Mouse (Mus musculus) limb, embryonic 10.5 days (tissue): ENCODE data around the gene Usp54. TPM values are rescaled to one million over a fixed set of nuclear protein-coding genes. Genes with fewer than 3 reads are reported as not detected.

Experiments
- DNase-seq: peaks from one replicate; pipeline ENCODE4 v3.0.0-alpha.2; 2017; ENCODE audit warnings: low spot score
- H3K27ac ChIP-seq: fragments of 300-500 bp; sonication (generic); 2 replicates; pipeline ENCODE4 v1.5.1; 2016; ENCODE audit warnings: mild to moderate bottlenecking
- H3K27me3 ChIP-seq: fragments of 300-500 bp; sonication (generic); 2 replicates; pipeline ENCODE4 v1.6.1; 2016; ENCODE audit warnings: low read depth, mild to moderate bottlenecking; ENCODE audit not compliant: poor library complexity, severe bottlenecking
- H3K36me3 ChIP-seq: fragments of 300-500 bp; sonication (generic); 2 replicates; pipeline ENCODE4 v1.6.1; 2016; ENCODE audit warnings: mild to moderate bottlenecking, moderate library complexity
- H3K4me1 ChIP-seq: fragments of 300-500 bp; sonication (generic); 2 replicates; pipeline ENCODE4 v1.6.1; 2016
- H3K4me3 ChIP-seq: fragments of 300-500 bp; sonication (generic); 2 replicates; pipeline ENCODE4 v1.5.1; 2016; ENCODE audit warnings: mild to moderate bottlenecking, moderate library complexity
- H3K9me3 ChIP-seq: fragments of 300-500 bp; sonication (generic); replicated peaks from 2 replicates; pipeline ENCODE4 v1.6.1; 2016; ENCODE audit warnings: mild to moderate bottlenecking
- WGBS: fragments of 180-500 bp; shearing (Covaris S2); methylation state at CpG from one replicate; pipeline ENCODE4 v1.1.7; 2016; 5-methylcytosine and 5-hydroxymethylcytosine counted together
- polyA plus RNA-seq: library from polyadenylated mRNA; unstranded; fragments of >200 nt; fragmentation: Nextera tagmentation; extraction: Ambion mirVana; gene quantifications from 2 replicates; pipeline ENCODE4 v1.2.1, GENCODE M21; 2016

Gene Usp54
- polyA plus RNA-seq, 1 experiment from 2014 or later: 16.6 TPM

DNA sequence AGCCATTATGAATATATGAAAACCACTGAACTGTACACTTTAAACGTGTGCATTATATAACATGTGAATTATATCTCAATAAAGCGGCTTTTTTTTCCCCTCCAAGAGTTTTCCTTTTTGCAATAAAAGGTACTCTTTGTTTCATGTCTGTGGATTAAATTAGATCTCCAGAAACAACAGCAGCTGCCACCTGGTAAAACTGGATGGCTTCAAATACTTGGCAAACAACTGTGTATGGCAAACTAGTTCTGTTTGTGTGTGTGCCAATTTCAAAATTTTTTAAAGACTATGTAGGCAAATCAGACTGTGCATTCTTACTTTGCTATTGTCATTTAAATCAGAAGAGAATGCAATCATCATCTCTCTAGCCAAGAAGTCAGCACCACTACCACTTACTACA, 19.0 kb downstream of the Usp54 start:
- no peak for DNase-seq
- Histone ChIP-seq H3K27ac (no peak overlapping the region), H3K27me3 (no peaks in the 10 kb centered on the region), H3K9me3 (no peaks in the 10 kb centered on the region), H3K36me3 (peaks cover 15% of the 10 kb centered on the region; the same call in 1 of the 2 replicates), H3K4me3 (no peak overlapping the region), H3K4me1 (peaks cover 3% of the 10 kb centered on the region)
- WGBS: 92% methylated on average over 2 of the region's 2 CpGs

DNA sequence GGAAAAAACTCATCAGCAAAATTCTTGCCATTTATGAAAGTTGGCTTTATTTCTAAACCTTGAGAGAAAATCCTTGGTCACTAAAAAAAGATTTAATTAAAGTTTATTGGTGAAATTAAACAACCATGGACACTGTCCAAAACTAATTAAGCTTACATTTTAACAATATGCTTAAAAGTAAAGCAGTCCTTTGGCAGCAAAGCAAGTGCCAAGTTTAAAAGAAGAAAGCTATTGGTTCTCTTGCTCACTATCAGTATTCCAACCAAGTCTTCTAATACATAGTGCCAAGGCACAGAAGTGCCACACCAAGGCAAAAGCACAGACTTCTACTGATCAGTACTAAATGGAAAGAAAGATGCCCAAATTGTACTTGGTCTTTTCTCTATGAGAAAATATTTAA, 21.7 kb downstream of the Usp54 start:
- Histone ChIP-seq H3K4me1 (no peaks in the 10 kb centered on the region), H3K4me3 (no peak overlapping the region), H3K27ac (no peak overlapping the region), H3K27me3 (no peaks in the 10 kb centered on the region), H3K36me3 (peaks cover 15% of the 10 kb centered on the region; the same call in 1 of the 2 replicates), H3K9me3 (no peaks in the 10 kb centered on the region)
- no peak for DNase-seq

DNA sequence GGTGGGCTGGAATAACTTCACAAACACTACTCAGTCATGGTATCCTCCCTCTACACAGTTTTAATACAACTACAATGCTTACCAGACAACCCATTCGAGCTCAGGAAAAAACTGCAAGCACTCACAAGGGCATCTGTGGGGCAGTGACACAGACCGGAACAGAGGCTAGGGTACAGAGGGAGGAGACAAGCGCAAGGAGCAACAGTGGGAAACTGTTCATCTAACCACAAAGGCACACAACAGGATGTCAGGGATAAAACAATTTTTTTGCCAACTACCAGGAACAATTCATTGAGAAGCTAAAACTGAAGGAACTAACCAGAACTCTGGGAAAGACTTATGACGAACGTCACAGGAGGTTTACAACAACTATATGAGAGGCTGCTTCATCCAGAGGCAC, 22.7 kb downstream of the Usp54 start:
- Histone ChIP-seq H3K9me3 (no peaks in the 10 kb centered on the region), H3K27me3 (no peaks in the 10 kb centered on the region), H3K36me3 (peaks cover 13% of the 10 kb centered on the region; the same call in 1 of the 2 replicates), H3K27ac (no peak overlapping the region), H3K4me3 (no peak overlapping the region), H3K4me1 (no peaks in the 10 kb centered on the region)
- 95% methylated on average over 5 of the region's 5 CpGs for WGBS
- no peak for DNase-seq

DNA sequence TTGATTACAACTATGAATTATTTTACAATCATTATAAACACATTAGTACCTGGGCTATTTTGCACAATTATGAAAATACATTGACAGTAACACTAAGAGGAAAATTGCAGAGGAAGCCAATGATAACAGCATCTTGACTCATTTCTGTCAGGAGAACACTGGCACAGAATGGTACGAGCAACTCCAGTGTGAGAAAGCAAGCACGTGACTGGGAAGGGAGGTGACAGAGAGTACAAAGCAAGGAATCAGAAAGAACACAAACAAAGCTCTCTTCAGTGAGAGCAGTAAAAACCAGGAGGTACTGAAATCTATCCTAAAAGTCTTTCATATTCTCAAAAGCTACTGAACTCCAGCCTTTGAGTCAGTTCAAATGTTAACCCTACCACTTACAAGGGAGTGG, 24.4 kb downstream of the Usp54 start:
- WGBS: 47% methylated on average over 2 of the region's 2 CpGs
- no peak for DNase-seq
- Histone ChIP-seq H3K4me3 (no peak overlapping the region), H3K9me3 (no peaks in the 10 kb centered on the region), H3K36me3 (peaks cover 13% of the 10 kb centered on the region; the same call in 1 of the 2 replicates), H3K27ac (no peak overlapping the region), H3K27me3 (no peaks in the 10 kb centered on the region), H3K4me1 (no peaks in the 10 kb centered on the region)

DNA sequence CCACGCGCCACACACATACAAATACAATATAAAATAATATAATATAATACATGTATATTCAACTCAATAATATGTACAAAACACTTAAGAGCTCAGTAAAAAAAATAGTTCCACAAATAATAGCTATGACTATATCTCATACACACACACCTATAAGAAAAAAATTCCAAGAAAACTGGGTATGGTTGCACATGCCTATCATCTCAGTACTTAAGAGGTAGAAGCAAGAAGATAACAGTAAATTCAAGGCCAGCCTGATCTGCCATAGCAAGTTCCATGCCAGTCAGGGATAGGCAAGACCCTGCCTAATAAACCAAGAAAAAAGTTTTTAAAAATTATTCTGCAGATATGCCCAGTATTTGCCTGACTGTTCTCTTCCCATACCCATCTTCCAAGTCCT, 25.8 kb downstream of the Usp54 start:
- H3K36me3 ChIP-seq: peaks cover under 1% of the 10 kb centered on the region; the same call in 1 of the 2 replicates
- H3K4me1 ChIP-seq: no peaks in the 10 kb centered on the region
- no peak overlapping the region for H3K27ac ChIP-seq
- no peaks in the 10 kb centered on the region for H3K9me3 ChIP-seq
- no peaks in the 10 kb centered on the region for H3K27me3 ChIP-seq
- DNase-seq: no peak
- WGBS: 96% methylated on average over 2 of the region's 2 CpGs
- H3K4me3 ChIP-seq: no peak overlapping the region

DNA sequence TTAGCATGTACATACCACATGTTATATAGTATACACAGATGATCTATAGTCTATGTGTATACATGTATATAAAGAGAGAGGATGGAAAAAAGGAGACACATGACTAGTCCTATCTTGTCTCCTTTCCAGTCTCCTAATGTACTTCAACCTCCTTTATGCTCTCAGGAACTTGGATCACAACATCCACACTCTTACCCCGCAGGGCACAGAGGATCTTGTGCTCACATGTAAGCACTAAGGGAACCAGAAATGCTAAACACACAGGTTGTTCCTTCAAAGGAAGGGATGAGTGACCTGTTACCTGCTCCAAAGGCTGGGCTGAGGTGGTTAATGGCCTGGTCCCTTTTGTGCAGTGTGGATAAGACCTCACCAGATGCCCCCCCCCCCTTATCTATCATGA, 28.0 kb downstream of the Usp54 start:
- H3K27ac ChIP-seq: no peak overlapping the region
- H3K4me1 ChIP-seq: no peaks in the 10 kb centered on the region
- WGBS: 92% methylated on average over 1 of the region's 1 CpGs
- H3K9me3 ChIP-seq: no peaks in the 10 kb centered on the region
- no peak for DNase-seq
- H3K27me3 ChIP-seq: no peaks in the 10 kb centered on the region
- H3K36me3 ChIP-seq: no peaks in the 10 kb centered on the region; the same call in 1 of the 2 replicates
- no peak overlapping the region for H3K4me3 ChIP-seq

DNA sequence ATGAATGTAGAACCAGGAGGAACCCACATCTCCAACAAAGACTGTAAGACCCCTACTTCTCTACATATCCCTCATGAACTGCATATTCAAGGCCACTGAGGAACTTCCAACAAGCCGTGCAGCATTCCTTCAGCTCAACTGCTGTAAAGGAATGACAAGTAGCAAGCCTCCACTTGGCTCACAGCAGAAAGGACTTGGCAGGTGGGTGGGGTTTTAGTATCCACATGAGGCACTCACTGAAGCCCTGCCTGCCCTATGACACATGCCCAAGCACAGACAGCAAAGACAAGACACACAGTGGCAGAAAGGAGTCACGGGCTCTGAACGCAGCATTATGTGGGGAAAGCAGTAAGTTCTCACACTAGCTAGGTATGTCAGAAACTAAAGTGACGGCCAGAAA, 30.7 kb downstream of the Usp54 start:
- 90% methylated on average over 4 of the region's 4 CpGs for WGBS
- H3K9me3 ChIP-seq: no peaks in the 10 kb centered on the region
- H3K4me3 ChIP-seq: no peak overlapping the region
- H3K36me3 ChIP-seq: peaks cover 17% of the 10 kb centered on the region
- H3K4me1 ChIP-seq: no peaks in the 10 kb centered on the region
- no peak for DNase-seq
- H3K27ac ChIP-seq: no peak overlapping the region
- no peaks in the 10 kb centered on the region for H3K27me3 ChIP-seq

DNA sequence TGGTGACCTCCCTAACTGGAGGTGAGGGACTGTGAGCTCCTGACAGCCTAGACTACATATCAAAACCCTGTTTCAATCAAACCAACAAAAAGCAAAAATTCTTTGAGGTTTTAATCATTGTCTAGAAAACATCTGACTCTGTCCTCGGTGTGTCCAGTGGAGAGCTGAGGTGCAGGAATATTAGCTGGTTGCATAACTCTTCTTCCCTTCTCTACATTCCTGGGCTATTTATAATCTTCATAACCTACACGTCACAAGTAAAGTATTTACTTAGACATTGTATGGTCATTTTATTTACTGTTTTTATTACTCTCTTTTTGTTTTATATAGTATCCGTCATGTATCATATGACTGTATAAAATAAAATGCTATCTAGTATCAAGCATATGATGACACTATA, 31.3 kb downstream of the Usp54 start:
- Histone ChIP-seq H3K9me3 (no peaks in the 10 kb centered on the region), H3K4me3 (no peak overlapping the region), H3K27ac (no peak overlapping the region), H3K27me3 (no peaks in the 10 kb centered on the region), H3K4me1 (no peaks in the 10 kb centered on the region), H3K36me3 (peaks cover 17% of the 10 kb centered on the region)
- DNase-seq: no peak
- 88% methylated on average over 3 of the region's 3 CpGs for WGBS

DNA sequence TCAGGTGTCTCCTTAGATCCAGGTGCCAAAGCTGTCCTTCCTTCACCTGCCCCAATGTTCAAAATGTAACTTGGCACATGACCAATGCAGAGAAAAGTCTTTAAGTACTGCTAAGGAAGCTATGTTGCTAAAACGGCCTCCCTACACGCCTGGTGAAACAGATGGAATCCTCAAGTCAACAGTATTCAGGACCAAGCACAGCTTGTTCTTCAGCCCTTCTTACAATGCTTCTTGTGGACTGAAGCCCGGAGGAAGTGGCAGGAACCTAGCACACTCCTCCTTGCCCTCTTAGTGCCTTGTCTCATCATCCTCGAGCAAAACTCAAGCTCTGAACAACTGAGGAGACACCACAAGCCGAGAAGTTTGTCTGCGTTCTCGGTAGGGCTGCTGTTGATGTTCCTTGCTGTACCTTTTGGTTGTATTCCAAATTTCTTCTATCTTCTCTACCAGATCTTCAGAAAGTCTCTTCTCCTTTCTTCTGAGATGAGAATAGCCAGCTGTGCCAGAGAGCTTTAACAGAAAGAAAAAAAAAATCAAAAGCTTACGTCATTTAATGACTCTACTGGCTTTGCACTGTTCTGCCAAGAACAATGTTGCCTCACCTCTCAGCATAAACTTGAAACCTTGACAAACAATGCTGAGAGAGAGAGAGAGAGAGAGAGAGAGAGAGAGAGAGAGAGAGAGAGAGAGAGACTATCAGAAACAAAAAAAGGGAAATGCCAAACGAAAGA, 33.3 kb downstream of the Usp54 start:
- Histone ChIP-seq H3K36me3 (peaks cover 26% of the 10 kb centered on the region), H3K9me3 (no peaks in the 10 kb centered on the region), H3K4me3 (no peak overlapping the region), H3K27me3 (no peaks in the 10 kb centered on the region), H3K27ac (no peak overlapping the region), H3K4me1 (no peaks in the 10 kb centered on the region)
- WGBS: 88% methylated on average over 9 of the region's 9 CpGs
- DNase-seq: no peak

DNA sequence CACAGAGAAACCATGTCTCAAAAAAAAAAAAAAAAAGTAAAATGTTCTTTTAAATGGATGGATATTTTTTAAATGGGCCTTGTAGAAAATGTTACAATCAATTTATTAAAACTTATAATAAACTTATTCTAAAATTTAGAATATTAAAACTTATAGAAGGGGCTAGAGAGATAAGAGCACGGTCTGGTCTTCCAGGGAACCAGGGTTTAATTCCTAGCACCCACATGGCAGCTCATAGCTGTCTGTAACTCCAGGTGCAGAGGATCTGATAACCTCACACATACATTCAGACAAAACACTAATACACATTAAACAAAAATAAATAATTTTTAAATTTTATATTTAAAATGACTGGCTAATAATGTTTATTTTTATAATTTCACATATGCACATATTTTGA, 39.6 kb downstream of the Usp54 start:
- DNase-seq: no peak
- 92% methylated on average over 1 of the region's 1 CpGs for WGBS
- Histone ChIP-seq H3K4me1 (no peaks in the 10 kb centered on the region), H3K27me3 (no peaks in the 10 kb centered on the region), H3K4me3 (no peak overlapping the region), H3K27ac (no peak overlapping the region), H3K9me3 (no peaks in the 10 kb centered on the region), H3K36me3 (peaks cover 13% of the 10 kb centered on the region)

DNA sequence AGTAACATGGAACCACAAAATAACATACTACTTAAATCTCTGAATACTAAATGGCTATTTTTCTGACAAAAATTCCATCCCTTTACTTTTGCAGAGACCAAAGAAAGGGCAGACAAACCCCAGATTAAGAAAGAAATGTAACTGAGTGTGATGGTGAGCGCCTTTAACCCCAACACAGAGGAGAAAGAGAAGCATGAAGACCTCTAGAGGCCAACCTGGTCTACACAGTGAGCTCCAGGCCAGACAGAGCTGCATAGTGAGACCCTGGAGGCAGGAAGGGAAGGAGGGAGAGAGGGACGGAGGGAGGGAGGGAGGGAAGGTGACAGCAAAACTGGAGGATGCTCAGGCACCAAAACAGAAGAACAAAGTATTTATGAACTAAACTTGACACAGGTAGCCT, 40.7 kb downstream of the Usp54 start:
- no peak for DNase-seq
- Histone ChIP-seq H3K27me3 (no peaks in the 10 kb centered on the region), H3K27ac (no peak overlapping the region), H3K4me1 (peaks cover 5% of the 10 kb centered on the region; the same call in 1 of the 2 replicates), H3K4me3 (no peak overlapping the region), H3K36me3 (peaks cover 11% of the 10 kb centered on the region; the same call in 1 of the 2 replicates), H3K9me3 (no peaks in the 10 kb centered on the region)
- WGBS: 66% methylated on average over 2 of the region's 2 CpGs

DNA sequence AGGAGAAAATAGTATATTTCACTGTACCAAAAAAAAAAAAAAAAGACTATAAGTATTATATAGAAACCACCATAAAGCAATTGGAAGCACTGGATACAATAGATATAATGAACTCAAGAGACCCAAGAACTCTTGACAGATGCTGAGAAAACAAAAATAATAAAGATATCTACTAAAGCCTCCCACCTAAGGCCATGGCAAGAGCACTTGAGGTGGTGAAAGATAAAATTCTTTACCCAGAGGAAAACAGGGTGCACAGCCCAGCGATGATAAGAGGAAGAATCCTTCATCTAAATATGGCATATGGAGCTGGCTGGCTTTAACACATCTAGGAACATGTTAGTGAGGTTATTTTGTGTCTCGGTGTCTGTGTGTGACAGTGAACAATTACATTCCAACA, 41.3 kb downstream of the Usp54 start:
- Histone ChIP-seq H3K27ac (no peak overlapping the region), H3K36me3 (peaks cover 11% of the 10 kb centered on the region; the same call in 1 of the 2 replicates), H3K4me1 (peaks cover 5% of the 10 kb centered on the region; the same call in 1 of the 2 replicates), H3K9me3 (no peaks in the 10 kb centered on the region), H3K27me3 (no peaks in the 10 kb centered on the region), H3K4me3 (no peak overlapping the region)
- no peak for DNase-seq
- WGBS: 90% methylated on average over 2 of the region's 2 CpGs

DNA sequence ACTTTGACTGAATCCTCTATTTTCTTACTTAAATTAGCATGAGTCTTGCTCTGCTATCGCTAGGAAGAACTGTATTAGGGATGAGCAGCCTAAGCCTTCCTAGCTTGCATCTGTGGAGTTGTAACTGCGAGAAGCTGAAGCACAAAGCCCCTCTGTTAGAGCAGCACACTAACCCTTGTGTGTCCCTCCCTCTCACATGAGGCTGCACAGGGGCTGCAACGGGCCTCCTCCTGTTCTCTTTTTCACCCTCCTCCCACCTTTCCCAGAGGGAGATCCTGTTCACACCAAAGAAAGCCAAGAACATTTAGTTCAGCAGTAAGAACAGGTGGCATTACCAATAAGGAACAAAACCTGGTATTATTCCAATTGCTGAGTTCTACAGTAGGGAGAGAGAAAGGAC, 45.1 kb downstream of the Usp54 start:
- H3K27ac ChIP-seq: no peak overlapping the region
- peaks cover 6% of the 10 kb centered on the region for H3K36me3 ChIP-seq
- H3K27me3 ChIP-seq: no peaks in the 10 kb centered on the region
- H3K4me1 ChIP-seq: peaks cover 5% of the 10 kb centered on the region; the same call in 1 of the 2 replicates
- no peaks in the 10 kb centered on the region for H3K9me3 ChIP-seq
- WGBS: 57% methylated on average over 3 of the region's 3 CpGs
- no peak overlapping the region for H3K4me3 ChIP-seq
- no peak for DNase-seq

DNA sequence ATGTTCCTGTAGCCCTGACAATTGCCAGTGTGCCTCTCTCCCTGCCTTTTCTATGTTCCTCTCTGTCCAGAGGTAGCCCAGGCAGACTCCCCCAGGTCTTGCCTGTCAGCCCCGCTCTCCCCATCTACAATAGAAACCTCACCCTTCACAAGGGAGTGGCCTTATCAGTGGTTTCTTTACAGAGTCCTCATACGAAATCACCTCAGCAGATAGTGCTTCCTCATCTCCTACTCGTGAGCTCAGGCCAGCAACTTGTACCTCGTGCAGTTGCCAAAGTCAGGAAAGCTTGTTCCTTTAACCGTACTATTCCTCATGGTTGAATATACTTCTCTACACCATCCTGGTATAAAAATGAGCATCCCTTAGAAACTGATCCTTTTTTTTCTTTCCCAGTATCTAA, 53.4 kb downstream of the Usp54 start:
- Histone ChIP-seq H3K4me3 (no peak overlapping the region), H3K9me3 (no peaks in the 10 kb centered on the region), H3K27me3 (no peaks in the 10 kb centered on the region), H3K27ac (no peak overlapping the region), H3K4me1 (no peaks in the 10 kb centered on the region), H3K36me3 (peaks cover 55% of the 10 kb centered on the region)
- no peak for DNase-seq
- 85% methylated on average over 5 of the region's 5 CpGs for WGBS
